Mouse (Mus musculus): Measurements from ENCODE around the gene Draxin.
"Not testable (repeated sequence)": the region's sequence is repeated elsewhere in the genome, so short reads cannot be mapped to it uniquely, and the experiment has no call there.

Gene Draxin

DNA sequence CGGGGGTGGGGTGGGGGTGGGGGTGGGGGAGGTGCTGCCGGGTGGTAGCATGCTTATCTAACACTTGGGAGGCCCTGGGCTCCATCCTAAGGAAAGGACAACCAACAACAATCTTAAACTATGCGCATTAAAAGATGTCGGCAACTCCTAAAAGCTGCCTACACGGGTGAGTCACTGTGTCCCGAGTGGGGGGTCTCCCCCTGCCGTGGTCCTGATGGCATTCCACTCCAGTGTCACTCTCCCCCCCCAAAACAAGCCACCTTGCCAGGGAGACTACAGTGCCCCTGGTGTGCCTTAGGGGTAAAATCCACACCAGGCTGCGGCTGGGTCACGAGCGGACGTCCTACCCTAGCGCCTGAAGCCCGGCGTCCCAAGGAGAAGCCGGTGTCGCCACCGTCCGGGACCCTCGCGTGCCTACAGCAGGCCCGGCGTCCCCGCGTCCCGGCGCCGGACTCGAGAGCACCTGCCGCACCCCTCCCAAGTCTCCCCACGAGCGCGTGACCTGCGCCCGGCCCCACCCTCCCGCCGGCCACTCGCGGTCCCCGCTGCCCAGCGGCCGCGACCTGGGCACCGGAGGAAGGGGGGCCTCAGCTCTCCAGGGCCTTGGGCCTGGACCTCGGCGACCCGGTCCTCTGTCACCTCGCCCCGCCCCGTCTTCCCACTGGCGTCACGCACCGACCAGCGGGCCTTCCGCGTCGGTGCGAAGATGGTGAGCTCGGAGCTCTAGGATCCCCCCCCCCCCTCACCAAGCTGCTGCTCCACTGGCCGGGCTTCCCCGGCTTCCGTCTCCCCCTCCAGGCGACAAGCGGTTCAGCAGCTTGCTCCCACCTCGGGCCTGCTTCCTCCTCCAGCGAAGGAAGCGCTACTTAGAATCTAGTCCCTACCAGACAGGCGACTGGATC is 21.0 kb upstream of the Draxin start, which contains the start of gene Fbxo6:
Gene Fbxo6 (minus strand): TSS at position 874 of the 902 bp plus-strand sequence.
- DNase-seq (ENCODE audit: low read depth, low spot score): peak; percentile 71

GRCm38 (mm10) chr4:148150953-148151266 is 20.4 kb upstream of the Draxin start:
- no peak for DNase-seq (ENCODE audit: low read depth, low spot score)

DNA sequence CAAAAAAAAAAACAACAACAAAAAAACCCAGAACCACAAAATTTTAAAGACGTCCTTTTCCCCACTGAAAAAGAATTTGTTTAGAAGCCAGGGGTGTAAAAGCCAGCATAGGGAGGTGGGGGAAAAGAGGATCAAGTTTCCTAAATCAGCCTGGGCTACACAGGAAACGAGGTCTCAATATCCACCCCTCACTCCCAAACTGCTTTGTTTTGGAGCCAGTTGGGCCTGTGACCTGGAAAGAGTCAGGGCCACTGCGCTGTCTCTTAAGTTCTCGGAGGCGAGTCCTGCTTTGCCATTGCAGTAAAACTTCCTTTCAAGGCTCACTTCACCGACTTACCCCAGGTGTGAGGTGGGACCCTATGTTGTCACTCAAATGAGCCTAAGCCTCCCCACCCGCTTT is 19.7 kb upstream of the Draxin start:
- no peak for DNase-seq (ENCODE audit: low read depth, low spot score)

DNA sequence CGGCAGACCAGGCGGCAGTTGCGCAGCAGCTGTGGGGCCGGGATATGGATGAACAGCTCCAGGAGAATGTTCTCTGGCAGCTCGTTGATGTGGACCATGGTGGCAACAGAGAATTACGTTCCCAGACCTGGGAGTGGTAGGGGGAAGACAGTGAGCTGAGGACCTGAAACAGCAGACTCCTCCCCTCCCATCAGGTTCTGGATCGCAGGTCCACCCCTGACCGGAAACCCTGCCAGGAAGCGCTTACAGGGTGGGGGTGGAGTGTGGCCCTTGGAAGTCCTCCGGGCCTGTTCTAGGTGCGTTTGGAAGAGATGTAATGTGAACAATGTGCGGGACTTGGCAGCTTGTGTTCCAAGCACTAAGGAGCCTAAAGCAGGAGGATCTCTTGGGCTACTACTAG is 19.0 kb upstream of the Draxin start:
- DNase-seq (ENCODE audit: low read depth, low spot score): no peak

DNA sequence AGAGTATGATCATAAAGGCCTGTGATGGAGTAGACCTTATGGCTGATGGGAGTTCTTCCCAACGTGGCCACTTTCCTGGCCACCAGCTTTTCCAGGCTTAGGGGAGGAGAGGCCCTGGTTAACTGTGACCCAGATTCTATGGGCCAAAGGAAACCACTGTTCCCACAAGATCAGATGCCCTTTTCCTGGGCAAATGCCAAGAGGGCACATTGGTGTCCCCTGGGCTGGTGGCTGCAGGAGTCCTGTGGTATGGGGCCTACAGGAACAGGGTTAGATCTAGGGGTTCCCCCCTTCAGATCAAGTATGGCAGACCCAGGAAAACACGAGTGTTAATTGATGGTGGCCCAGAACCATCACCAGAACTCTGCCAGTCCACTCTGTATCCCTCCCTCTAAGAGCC is 17.2 kb upstream of the Draxin start:
- no peak for DNase-seq (ENCODE audit: low read depth, low spot score)

GRCm38 (mm10) chr4:148143721-148144120 is 13.2 kb upstream of the Draxin start:
- no peak for DNase-seq (ENCODE audit: low read depth, low spot score)

GRCm38 (mm10) chr4:148140098-148141011 is 9.9 kb upstream of the Draxin start:
- DNase-seq (ENCODE audit: low read depth, low spot score): peak; percentile 77

DNA sequence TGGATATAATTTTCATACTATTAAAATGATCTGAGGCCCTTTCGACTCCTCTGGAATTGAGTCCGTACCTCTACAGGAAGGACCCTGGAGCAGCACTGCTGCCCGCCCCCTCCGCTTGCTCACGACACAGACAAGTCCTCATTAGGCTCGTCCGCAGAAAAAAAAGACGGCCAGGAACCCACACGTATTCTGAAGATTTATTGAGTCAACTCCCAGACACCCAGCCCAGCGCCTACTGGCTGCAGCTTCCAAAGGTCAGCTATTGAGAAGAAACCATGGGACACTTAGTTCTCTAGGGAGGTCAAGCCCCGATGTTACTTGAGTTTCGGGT is 9.2 kb upstream of the Draxin start:
- DNase-seq (ENCODE audit: low read depth, low spot score): no peak

- no peak for DNase-seq (ENCODE audit: low read depth, low spot score)
These were observed 7.0 kb upstream of the Draxin start for GRCm38 (mm10) chr4:148137503-148137902.

DNA sequence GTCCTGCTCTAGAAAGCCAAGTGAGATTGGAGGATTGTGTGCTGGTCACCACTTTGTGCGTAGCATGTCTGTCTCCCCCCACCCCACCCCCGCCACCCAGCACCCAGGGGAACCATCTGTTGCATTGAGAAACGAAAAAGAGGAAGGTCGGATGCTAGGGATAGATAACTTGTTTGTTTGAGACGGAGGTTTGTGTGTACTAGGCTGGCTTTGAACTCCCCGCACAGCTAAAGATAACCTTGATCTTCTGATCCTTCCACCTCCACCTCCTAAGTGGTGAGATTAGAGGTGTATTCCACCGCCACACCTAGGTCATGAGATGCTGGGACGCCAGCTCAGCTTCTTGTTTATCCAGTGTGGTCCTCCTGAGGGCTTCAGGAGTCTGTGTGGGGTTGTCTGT is 4.5 kb upstream of the Draxin start:
- no peak for DNase-seq (ENCODE audit: low read depth, low spot score)

- DNase-seq (ENCODE audit: low read depth, low spot score): no peak
These were observed 1.1 kb upstream of the Draxin start for GRCm38 (mm10) chr4:148131497-148132081.

GRCm38 (mm10) chr4:148130133-148130532 is 365 bp downstream of the Draxin start, which contains the start of gene Mad2l2:
Gene Mad2l2 (plus strand): TSS chr4:148130384.
- DNase-seq (ENCODE audit: low read depth, low spot score): no peak

DNA sequence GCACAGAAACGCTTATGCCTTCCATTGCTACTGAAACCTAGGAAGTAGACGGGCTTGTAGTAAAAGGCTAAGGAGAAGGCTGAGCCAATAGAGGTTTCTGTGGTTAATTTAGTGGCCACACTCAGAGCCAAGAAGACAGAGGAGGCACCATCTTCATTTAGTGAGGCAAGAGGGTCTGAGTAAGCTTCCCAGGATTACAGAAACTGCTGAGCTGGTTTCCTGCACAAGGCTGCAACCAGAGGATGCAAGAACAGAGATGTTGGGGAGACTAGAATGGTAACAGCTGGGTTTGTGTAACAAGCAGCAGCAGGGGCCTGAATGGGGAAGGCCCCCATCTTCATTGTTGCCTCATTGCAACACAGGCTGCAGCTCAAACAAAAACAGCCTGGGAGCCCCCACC is 1.8 kb downstream of the Draxin start:
- DNase-seq (ENCODE audit: low read depth, low spot score): no peak

- DNase-seq (ENCODE audit: low read depth, low spot score): no peak
These were observed 2.3 kb downstream of the Draxin start for GRCm38 (mm10) chr4:148128241-148128640.

GRCm38 (mm10) chr4:148122694-148123066 is 7.8 kb downstream of the Draxin start:
- DNase-seq (ENCODE audit: low read depth, low spot score): no peak

DNA sequence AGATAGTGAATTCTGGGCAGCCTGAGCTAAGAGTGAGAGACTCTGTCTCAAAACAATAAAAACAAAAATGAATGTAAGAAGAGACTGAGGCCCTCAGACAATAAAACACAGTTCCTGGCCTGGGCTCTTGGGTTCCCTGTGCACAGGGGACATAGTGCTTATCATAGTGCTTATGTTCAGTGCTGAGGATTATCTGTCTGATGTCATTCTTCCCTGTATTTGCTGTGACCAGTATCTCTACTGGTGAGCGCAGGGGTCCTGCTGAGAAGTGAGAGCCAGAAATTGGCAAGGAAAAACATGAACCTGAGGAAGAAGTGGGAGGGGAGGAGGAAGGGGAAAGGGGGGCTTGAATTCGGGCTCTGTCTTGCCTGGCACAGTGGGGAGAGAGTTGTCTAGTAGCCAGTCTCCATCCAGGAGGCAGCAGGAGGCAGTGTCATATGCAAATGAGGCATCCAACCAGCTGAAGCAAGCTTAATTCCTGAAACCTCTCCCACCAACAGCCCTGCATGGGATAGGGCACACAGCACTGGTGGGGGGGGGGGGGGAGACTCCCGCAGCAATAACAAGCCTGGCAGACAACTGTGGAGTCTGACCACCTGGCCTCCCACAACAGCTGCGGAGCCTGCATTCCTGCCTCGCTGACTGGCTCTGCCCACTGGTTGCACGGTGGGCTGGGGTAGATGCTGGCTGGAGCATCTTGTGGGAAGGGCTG is 8.4 kb downstream of the Draxin start:
- DNase-seq (ENCODE audit: low read depth, low spot score): no peak

DNA sequence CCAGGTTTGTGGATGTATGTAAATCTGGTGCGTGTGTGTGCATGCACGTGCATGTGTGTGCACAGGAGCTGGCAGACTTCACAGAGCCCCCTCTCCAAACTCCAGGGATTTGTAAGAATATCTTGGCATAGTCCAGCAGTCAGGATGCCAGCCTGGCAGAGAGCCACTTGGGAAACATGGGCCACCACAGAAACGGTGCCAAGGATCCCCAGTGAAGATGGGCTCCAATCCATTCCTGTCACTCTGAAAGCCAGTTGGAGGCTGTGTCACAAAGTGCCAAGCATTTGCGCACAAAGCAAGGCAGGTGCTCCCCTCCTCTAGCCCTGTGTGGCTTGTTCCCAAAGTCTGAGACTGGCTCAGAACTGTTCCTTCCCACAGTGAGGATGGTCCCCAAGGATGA is 9.1 kb downstream of the Draxin start:
- no peak for DNase-seq (ENCODE audit: low read depth, low spot score)

GRCm38 (mm10) chr4:148120555-148120954 is 9.9 kb downstream of the Draxin start:
- DNase-seq (ENCODE audit: low read depth, low spot score): no peak

DNA sequence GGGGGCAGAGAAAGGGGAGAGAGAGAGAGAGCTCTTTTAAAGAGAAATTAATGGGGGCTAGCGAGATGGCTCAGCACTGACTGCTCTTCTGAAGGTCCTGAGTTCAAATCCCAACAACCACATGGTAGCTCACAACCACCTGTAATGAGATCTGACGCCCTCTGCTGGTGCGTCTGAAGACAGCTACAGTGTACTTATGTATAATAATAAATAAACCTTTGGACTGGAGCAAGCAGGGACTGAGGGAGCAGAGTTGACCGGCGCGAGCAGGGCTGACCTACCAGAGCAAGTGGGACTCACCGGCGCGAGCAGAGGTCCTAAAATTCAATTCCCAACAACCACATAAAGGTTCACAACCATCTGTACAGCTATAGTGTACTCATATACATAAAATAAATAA is 10.9 kb downstream of the Draxin start:
- DNase-seq (ENCODE audit: low read depth, low spot score): not testable (repeated sequence)

DNA sequence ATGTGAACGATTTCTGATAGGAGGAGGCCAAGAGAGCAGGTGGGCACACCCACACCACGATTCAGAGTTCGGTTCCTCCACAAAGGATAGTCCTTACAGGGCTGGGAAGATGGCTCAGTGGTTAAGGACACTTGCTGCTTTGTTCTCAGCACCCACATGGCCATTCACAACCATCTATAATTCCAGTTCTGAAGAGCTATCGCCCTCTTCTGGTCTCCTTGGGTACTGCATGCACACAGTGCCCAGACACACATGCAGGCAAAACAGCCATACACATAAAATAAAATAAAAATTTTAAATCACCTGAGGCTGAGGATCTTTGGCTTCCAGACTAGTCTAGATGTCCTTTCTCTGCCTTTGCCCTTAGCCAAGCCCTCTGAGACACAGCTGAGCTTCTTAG is 13.1 kb downstream of the Draxin start:
- DNase-seq (ENCODE audit: low read depth, low spot score): no peak

- no peak for DNase-seq (ENCODE audit: low read depth, low spot score)
These were observed 13.8 kb downstream of the Draxin start for GRCm38 (mm10) chr4:148116657-148117056.

- no peak for DNase-seq (ENCODE audit: low read depth, low spot score)
These were observed 15.0 kb downstream of the Draxin start for GRCm38 (mm10) chr4:148115467-148115866.

All from retina, adult 2 months (tissue).